4 mouse cellular contexts compared by ENCODE assay signal in the genomic region with DNA sequence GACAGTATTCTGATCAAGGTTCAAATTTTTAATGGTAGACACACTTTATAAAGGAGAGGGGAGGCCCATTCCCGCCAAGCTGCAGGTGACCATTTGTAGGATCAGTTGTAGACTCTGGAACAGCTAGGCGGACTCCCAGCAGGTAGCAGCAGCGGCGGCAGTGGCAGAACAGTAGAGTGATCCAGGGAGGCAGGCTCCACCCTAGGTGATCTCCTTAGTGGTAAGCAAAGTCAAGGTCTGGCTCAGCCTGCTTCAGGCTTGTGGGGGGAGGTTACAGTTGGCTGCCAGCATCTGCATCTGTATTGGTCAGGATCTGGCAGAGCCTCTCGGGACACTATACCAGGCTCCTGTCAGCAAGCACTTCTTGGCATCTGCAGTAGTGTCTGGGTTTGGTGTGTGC. TPM values are rescaled to one million over a fixed set of nuclear protein-coding genes. Genes with fewer than 3 reads are reported as not detected.
DNase-seq lines count a peak whose midpoint lies in the region; TF ChIP-seq lines count a peak whose summit lies in the region.
"Not testable (repeated sequence)": the region's sequence is repeated elsewhere in the genome, so short reads cannot be mapped to it uniquely, and the experiment has no call there.

No protein-coding gene starts in this region.

- H3K36me3 ChIP-seq in ES-Bruce4 (ENCODE audit: control insufficient read depth, insufficient read depth, low read length, poor library complexity, severe bottlenecking); ES-E14 (ENCODE audit: control insufficient read depth, insufficient read depth, low read length, poor library complexity, severe bottlenecking): not testable (repeated sequence)

- not testable (repeated sequence) for H3K9ac ChIP-seq in ES-Bruce4 (ENCODE audit: low read depth, poor library complexity, severe bottlenecking); ES-E14 (ENCODE audit: insufficient read depth, low read depth, low read length, poor library complexity, severe bottlenecking)

- H3K27me3 ChIP-seq in ES-Bruce4 (ENCODE audit: control insufficient read depth, insufficient read depth, low read length, poor library complexity, severe bottlenecking), result not testable (repeated sequence)

- 0 out of 2 replicates have a peak, but pooled peaks have one; percentile 45 for TF ChIP-seq EP300 in ES-Bruce4 (IDR thresholded peaks at IDR 0.05; ENCODE audit: insufficient read depth, low read depth, low read length)

- TF ChIP-seq CTCF in ES-Bruce4 (IDR thresholded peaks at IDR 0.05; ENCODE audit: low read depth, low read length), result not testable (repeated sequence)

- H3K27ac ChIP-seq in ES-Bruce4 (ENCODE audit: insufficient read depth, low read length) (peak overlapping the region; percentile 86), ES-E14 (ENCODE audit: insufficient read depth, low read depth, low read length, poor library complexity, severe bottlenecking) (peak overlapping the region; percentile 80)

- not testable (repeated sequence) for DNase-seq in ES-E14 (ENCODE audit: low read depth, low spot score)
- DNase-seq in R1 (ENCODE audit: low read depth, low spot score), result peak; percentile 68
- peak; percentile 90 for DNase-seq in heart, adult 11 months

- H3K4me1 ChIP-seq in ES-Bruce4 (ENCODE audit: control insufficient read depth, insufficient read depth, low read length); ES-E14 (ENCODE audit: control insufficient read depth in 2 of 2, insufficient read depth in 2 of 2, low read length in 2 of 2, poor library complexity in 1 of 2): not testable (repeated sequence)

- peaks cover 17% of the 10 kb centered on the region for H3K9me3 ChIP-seq in ES-Bruce4 (replicated peaks; ENCODE audit: control insufficient read depth, insufficient read depth, low read length, poor library complexity, severe bottlenecking)
- H3K9me3 ChIP-seq in ES-E14 (ENCODE audit: control insufficient read depth, insufficient read depth, low read depth, low read length), result not testable (repeated sequence)

- in situ Hi-C loops in ES-E14 (cut with MboI; ENCODE audit: low sequenced_read_pairs in 2 of 2, unreplicated experiment in 2 of 2), result not testable (repeated sequence)

- TF ChIP-seq POLR2A in ES-Bruce4 (IDR thresholded peaks at IDR 0.05; ENCODE audit: insufficient read depth, low read length), result not testable (repeated sequence)

- H3K4me3 ChIP-seq in ES-Bruce4 (ENCODE audit: low read depth, low read length), result peak overlapping the region; percentile 5; the same call in 1 of the 2 replicates
- not testable (repeated sequence) for H3K4me3 ChIP-seq in ES-E14 (ENCODE audit: insufficient read depth in 1 of 2, low read depth in 1 of 2, low read length in 2 of 2, poor library complexity in 1 of 2, severe bottlenecking in 1 of 2)

RNA-seq across cellular contexts. Expression of a gene that starts 38.5 kb away (rescaled TPM):
- polyA plus RNA-seq in ES-Bruce4 (2011; ENCODE audit: insufficient read depth, insufficient read length, low read depth, missing spikeins), result 19.3 TPM in 2 replicates
- 6.6 and 8.0 TPM in 2 replicates for total RNA-seq in ES-E14 (2012; rRNA removed)
